In genomic region chr12:81861199-81862085, GRCm38 (mm10) we compare ENCODE assay signal across 7 mouse cellular contexts. TPM values are rescaled to one million over a fixed set of nuclear protein-coding genes. Genes with fewer than 3 reads are reported as not detected.
DNase-seq lines count a peak whose midpoint lies in the region; ATAC-seq and TF ChIP-seq lines count a peak whose summit lies in the region.

No protein-coding gene starts in this region.

- H3K27me3 ChIP-seq in heart, embryonic 16.5 days (ENCODE audit: control insufficient read depth, insufficient read depth, low read length) = no peaks in the 10 kb centered on the region
- peaks cover 16% of the 10 kb centered on the region for H3K27me3 ChIP-seq in midbrain, embryonic 10.5 days (ENCODE audit: low read depth, poor library complexity, severe bottlenecking)

- no peak for TF ChIP-seq CTCF in lung, adult 2 months (IDR thresholded peaks at IDR 0.05; ENCODE audit: insufficient read depth, low read length)

- H3K4me3 ChIP-seq in lung, adult 2 months (replicated peaks; ENCODE audit: extremely low read depth, low read depth, low read length) = peak overlapping the region; percentile 72
- H3K4me3 ChIP-seq in brown adipose tissue, adult 24 weeks (ENCODE audit: insufficient read depth, low read depth, low read length) = peak overlapping the region; percentile 75
- H3K4me3 ChIP-seq in heart, embryonic 16.5 days (ENCODE audit: low read length) = peak overlapping the region; percentile 75
- peak overlapping the region; percentile 99 for H3K4me3 ChIP-seq in midbrain, embryonic 10.5 days

- H3K27ac ChIP-seq in brown adipose tissue, adult 24 weeks (replicated peaks; ENCODE audit: low read depth, low read length) = peak overlapping the region; percentile 28; the same call in 1 of the 2 replicates
- H3K27ac ChIP-seq in heart, embryonic 16.5 days (ENCODE audit: low read length) = peak overlapping the region; percentile 95
- peak overlapping the region; percentile 98 for H3K27ac ChIP-seq in midbrain, embryonic 10.5 days (replicated peaks)

- DNase-seq in lung, adult 2 months = peak; percentile 33
- no peak for DNase-seq in lung, postnatal 25 days (ENCODE audit: low spot score)
- no peak for DNase-seq in midbrain, embryonic 10.5 days (ENCODE audit: low spot score)
- DNase-seq in urinary bladder, postnatal 25 days (ENCODE audit: low spot score) = no peak
- no peak for DNase-seq in urinary bladder, adult 2 months (ENCODE audit: low spot score)

- 20% methylated on average over 18 of the region's 18 CpGs for WGBS in lung, adult 2 months
- WGBS in heart, embryonic 16.5 days = 19% methylated on average over 18 of the region's 18 CpGs
- 31% methylated on average over 18 of the region's 18 CpGs for WGBS in midbrain, embryonic 10.5 days

- TF ChIP-seq POLR2A in lung, adult 2 months (IDR thresholded peaks at IDR 0.05; ENCODE audit: borderline replicate concordance, extremely low read depth, low read depth, low read length) = no peak

- no peaks in the 10 kb centered on the region for H3K36me3 ChIP-seq in heart, embryonic 16.5 days (ENCODE audit: control insufficient read depth, insufficient read depth)
- H3K36me3 ChIP-seq in midbrain, embryonic 10.5 days = no peaks in the 10 kb centered on the region

- no peak for ATAC-seq in heart, embryonic 16.5 days (replicated peaks; ENCODE audit: extremely low read depth, insufficient read depth, low FRiP score)

- H3K9me3 ChIP-seq in heart, embryonic 16.5 days (replicated peaks; ENCODE audit: control insufficient read depth, low read length) = no peaks in the 10 kb centered on the region
- no peaks in the 10 kb centered on the region for H3K9me3 ChIP-seq in midbrain, embryonic 10.5 days (replicated peaks)

- peaks cover 28% of the 10 kb centered on the region for H3K4me1 ChIP-seq in lung, adult 2 months (ENCODE audit: control insufficient read depth, insufficient read depth, low read length)
- H3K4me1 ChIP-seq in brown adipose tissue, adult 24 weeks (ENCODE audit: control insufficient read depth, insufficient read depth, insufficient read length, low read length) = peaks cover 20% of the 10 kb centered on the region
- peaks cover 60% of the 10 kb centered on the region for H3K4me1 ChIP-seq in heart, embryonic 16.5 days (ENCODE audit: control insufficient read depth, insufficient read depth, low read length)
- peaks cover 46% of the 10 kb centered on the region for H3K4me1 ChIP-seq in midbrain, embryonic 10.5 days

- peak overlapping the region; percentile 98 for H3K9ac ChIP-seq in heart, embryonic 16.5 days (ENCODE audit: low read length)

- peak overlapping the region; percentile 83 for H3K4me2 ChIP-seq in heart, embryonic 16.5 days (ENCODE audit: low read depth, low read length)

RNA-seq across cellular contexts. Expression of gene Pcnx, which starts 1.6 kb away (rescaled TPM):
- polyA plus RNA-seq in lung, adult 2 months (2012; rRNA removed) = 39.7 and 66.8 TPM in 2 replicates
- 21.4 and 23.4 TPM in 2 replicates for polyA plus RNA-seq in brown adipose tissue, adult 24 weeks (2012; ENCODE audit: insufficient read depth, insufficient read length, missing spikeins)
- polyA plus RNA-seq in heart, embryonic 16.5 days (2015; fragmentation: Nextera tagmentation; extraction: Ambion mirVana) = 9.3 and 10.9 TPM in 2 replicates
- 7.9 and 9.5 TPM in 2 replicates for polyA plus RNA-seq in midbrain, embryonic 10.5 days (2016; fragmentation: Nextera tagmentation; extraction: Ambion mirVana)
- polyA plus RNA-seq in urinary bladder, adult 2 months (2012; rRNA removed) = 23.3 and 35.3 TPM in 2 replicates

Comparison
In these comparisons a context has a peak if more than half of its experiments do, and no peak if none do; other contexts are left out.
1. H3K27ac ChIP-seq: peak in every context shown above with its lines; median percentile 98 in midbrain, embryonic 10.5 days; 95 in heart, embryonic 16.5 days; 28 in brown adipose tissue, adult 24 weeks.